Mouse (Mus musculus) myocyte (in vitro differentiated cells): Measurements from ENCODE around the gene Mrps7.
A peak's percentile ranks its signal among the peaks of the same experiment; 100 is the strongest.

ENCODE experiments used
- CEBPB ChIP-seq: IDR thresholded peaks from 2 replicates; pipeline ENCODE4 v1.6.1; 2011; ENCODE audit warnings: mild to moderate bottlenecking, moderate library complexity; ENCODE audit not compliant: poor library complexity, insufficient read depth, severe bottlenecking
- E2F4 ChIP-seq: IDR thresholded peaks from one replicate; pipeline ENCODE4 v1.6.1; 2011; ENCODE audit warnings: mild to moderate bottlenecking, control low read depth, moderate library complexity; ENCODE audit not compliant: insufficient read depth
- MAX ChIP-seq: IDR thresholded peaks from one replicate; pipeline ENCODE4 v1.6.1; 2011; ENCODE audit warnings: low read depth, mild to moderate bottlenecking, control low read depth
- MYOG ChIP-seq, 3 experiments: IDR thresholded peaks; one replicate each; pipeline ENCODE4 v1.6.1; 2011; ENCODE audit warnings: control low read depth in 2 of 3, low read depth in 2 of 3, mild to moderate bottlenecking in 2 of 3; ENCODE audit not compliant: insufficient read length in 2 of 3, control insufficient read depth in 1 of 3, insufficient read depth in 1 of 3
- POLR2A ChIP-seq: IDR thresholded peaks from one replicate; pipeline ENCODE4 v1.6.1; 2011; ENCODE audit warnings: low read depth, mild to moderate bottlenecking, control low read depth, moderate library complexity; ENCODE audit not compliant: insufficient read length
- POLR2AphosphoS2 ChIP-seq: IDR thresholded peaks from one replicate; pipeline ENCODE4 v1.6.1; 2011; ENCODE audit warnings: low read depth, control low read depth; ENCODE audit not compliant: insufficient read length
- REST ChIP-seq: IDR thresholded peaks from one replicate; pipeline ENCODE4 v1.6.1; 2011; ENCODE audit warnings: mild to moderate bottlenecking, control low read depth, moderate library complexity; ENCODE audit not compliant: insufficient read depth, insufficient read length
- TCF12 ChIP-seq: IDR thresholded peaks from one replicate; pipeline ENCODE4 v1.6.1; 2011; ENCODE audit warnings: mild to moderate bottlenecking, control low read depth; ENCODE audit not compliant: poor library complexity, insufficient read depth, severe bottlenecking
- USF1 ChIP-seq: IDR thresholded peaks from one replicate; pipeline ENCODE4 v1.6.1; 2011; ENCODE audit warnings: low read depth, mild to moderate bottlenecking, control low read depth, moderate library complexity

DNA sequence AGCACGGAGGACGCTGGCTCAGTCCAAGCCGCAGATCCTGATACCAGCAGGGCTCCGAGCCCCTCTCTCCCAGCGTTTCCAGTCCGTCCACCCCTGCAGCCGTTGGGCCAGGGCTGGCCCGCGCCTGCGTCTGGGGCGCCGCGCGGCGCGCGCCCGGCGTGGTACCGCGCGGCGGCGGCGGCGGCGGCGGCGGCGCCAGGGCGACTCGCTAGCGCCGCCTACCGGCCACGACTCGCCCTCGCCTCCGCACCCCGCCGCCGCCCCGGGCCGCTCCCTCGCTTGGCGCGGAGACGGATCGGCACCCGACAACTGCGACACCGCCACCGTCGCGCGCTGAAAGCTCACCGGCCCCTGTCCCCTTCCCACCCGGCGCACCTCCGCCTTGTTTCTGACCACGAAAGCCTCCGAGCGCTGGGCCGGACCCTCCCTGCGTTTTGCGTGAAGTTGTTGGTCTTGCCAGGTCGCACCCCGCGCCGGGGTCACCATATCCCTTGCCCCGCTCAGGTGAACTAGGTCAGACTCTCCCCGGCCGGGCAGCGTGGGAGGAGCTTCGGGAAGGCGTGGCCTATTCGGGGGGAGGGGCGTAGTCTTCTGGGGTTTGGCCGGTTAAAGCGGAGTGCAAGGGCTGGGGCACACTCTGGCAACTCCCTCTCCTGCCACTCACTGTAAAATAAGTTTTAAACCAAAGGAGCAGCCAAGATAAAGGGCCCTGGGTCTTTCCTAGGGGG is 8.8 kb downstream of the Mrps7 start, which contains the start of gene Mif4gd:
- TF ChIP-seq POLR2A (peak; percentile 65), CEBPB (no peak), TCF12 (no peak), MAX (no peak), E2F4 (no peak), POLR2AphosphoS2 (no peak), REST (no peak), MYOG (IDR thresholded peaks at IDR 0.05; ENCODE audit: control insufficient read depth in 1 of 3, insufficient read depth in 1 of 3, insufficient read length in 2 of 3, low read depth in 2 of 3) (no peak), USF1 (no peak)
